Mouse (Mus musculus): ENCODE results near the gene Mib2. TPM values are rescaled to one million over a fixed set of nuclear protein-coding genes. Genes with fewer than 3 reads are reported as not detected.
A peak's percentile ranks its signal among the peaks of the same experiment; 100 is the strongest.
"Not testable (repeated sequence)": the region's sequence is repeated elsewhere in the genome, so short reads cannot be mapped to it uniquely, and the experiment has no call there.

The Mib2 gene
- polyA plus RNA-seq, 1 experiment from 2014 or later, result 39.4 TPM

DNA sequence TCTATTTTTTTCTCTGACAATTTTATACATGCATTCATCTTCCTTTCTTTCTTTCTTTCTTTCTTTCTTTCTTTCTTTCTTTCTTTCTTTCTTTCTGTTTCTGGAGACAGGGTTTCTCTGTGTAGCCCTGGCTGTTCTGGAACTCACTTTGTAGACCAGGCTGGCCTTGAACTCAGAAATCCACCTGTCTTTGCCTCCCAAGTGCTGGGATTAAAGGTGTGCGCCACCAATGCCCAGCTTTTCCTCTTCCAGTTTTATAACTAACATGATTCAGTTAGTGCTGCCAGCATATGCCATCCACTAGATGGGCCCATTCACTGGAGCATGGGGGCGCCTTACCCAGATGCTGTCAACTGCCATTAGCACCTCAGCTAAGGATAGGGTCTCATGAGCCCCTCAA lies 23.7 kb downstream of the Mib2 start, which contains the start of gene Gm10563:
Gene Gm10563 (minus strand): TSS at position 101 of the 400 bp plus-strand sequence.
- not testable (repeated sequence) for ATAC-seq (ENCODE audit: low FRiP score)
- 97% methylated on average over 2 of the region's 2 CpGs for WGBS
- H3K36me3 ChIP-seq, result peaks cover 89% of the 10 kb centered on the region

DNA sequence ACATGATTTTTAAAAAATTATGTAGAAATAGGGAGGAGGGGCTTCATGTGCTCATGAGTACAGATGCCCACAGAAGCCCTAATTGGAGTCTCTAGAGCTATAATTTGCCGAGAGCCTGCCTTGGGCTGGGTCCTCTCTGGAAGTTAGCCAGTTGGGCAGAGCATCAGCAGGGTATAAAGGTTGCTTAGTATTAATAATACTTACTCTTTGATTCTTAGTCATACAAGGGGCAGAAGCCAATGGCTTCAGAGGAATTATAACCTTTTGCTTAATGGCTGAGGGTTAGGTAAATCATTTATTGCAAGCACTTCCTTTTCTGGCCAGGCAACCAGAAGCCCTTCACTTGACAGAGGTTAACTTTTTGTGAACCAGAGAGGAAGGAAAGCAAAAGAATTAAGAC lies 25.5 kb downstream of the Mib2 start:
- no peak for ATAC-seq (ENCODE audit: low FRiP score)
- Histone ChIP-seq H3K4me3 (no peak overlapping the region), H3K9me3 (no peaks in the 10 kb centered on the region), H3K27ac (no peak overlapping the region), H3K27me3 (no peaks in the 10 kb centered on the region), H3K9ac (no peak overlapping the region), H3K4me1 (replicated peaks) (no peaks in the 10 kb centered on the region), H3K36me3 (peaks cover 86% of the 10 kb centered on the region), H3K4me2 (no peak overlapping the region)
- WGBS, result 94% methylated on average over 1 of the region's 1 CpGs

More for the DNA sequence above, 23.7 kb downstream of the Mib2 start, which contains the start of gene Gm10563:
- not testable (repeated sequence) for H3K4me1 ChIP-seq (replicated peaks); H3K27me3 ChIP-seq; H3K27ac ChIP-seq; H3K4me2 ChIP-seq; H3K4me3 ChIP-seq; H3K9ac ChIP-seq; H3K9me3 ChIP-seq

GRCm38 (mm10) chr4:155635766-155636499 lies 33.1 kb downstream of the Mib2 start:
- Histone ChIP-seq H3K27me3 (no peaks in the 10 kb centered on the region), H3K27ac (no peak overlapping the region), H3K4me2 (no peak overlapping the region), H3K9me3 (no peaks in the 10 kb centered on the region), H3K9ac (no peak overlapping the region), H3K36me3 (peaks cover 92% of the 10 kb centered on the region), H3K4me3 (no peak overlapping the region), H3K4me1 (replicated peaks) (no peaks in the 10 kb centered on the region)
- ATAC-seq (ENCODE audit: low FRiP score), result no peak

DNA sequence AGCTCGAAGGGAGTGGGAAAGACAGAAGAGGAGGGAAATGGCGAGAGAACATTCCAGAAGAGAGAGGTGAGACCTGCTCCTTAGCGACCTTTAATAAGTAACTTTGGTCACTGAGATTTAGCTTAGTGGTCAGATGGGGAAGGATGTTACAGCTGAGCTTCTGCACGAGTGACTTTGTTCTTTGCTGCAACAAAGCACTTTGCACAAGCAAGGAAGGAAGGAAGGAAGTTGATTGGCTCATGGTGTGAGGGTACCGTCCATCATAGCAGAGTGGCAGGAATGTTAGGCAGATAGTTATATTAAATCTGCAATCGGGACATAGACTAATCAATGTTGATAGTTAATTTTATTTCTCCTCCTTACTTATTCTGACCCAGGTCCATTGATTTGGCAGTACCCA lies 38.7 kb downstream of the Mib2 start:
- Histone ChIP-seq H3K27ac (no peak overlapping the region), H3K4me2 (no peak overlapping the region), H3K9me3 (no peaks in the 10 kb centered on the region), H3K4me3 (no peak overlapping the region), H3K36me3 (peaks cover 77% of the 10 kb centered on the region), H3K27me3 (no peaks in the 10 kb centered on the region), H3K9ac (no peak overlapping the region), H3K4me1 (replicated peaks) (peaks cover 3% of the 10 kb centered on the region)
- 92% methylated on average over 6 of the region's 6 CpGs for WGBS
- ATAC-seq (ENCODE audit: low FRiP score), result no peak

DNA sequence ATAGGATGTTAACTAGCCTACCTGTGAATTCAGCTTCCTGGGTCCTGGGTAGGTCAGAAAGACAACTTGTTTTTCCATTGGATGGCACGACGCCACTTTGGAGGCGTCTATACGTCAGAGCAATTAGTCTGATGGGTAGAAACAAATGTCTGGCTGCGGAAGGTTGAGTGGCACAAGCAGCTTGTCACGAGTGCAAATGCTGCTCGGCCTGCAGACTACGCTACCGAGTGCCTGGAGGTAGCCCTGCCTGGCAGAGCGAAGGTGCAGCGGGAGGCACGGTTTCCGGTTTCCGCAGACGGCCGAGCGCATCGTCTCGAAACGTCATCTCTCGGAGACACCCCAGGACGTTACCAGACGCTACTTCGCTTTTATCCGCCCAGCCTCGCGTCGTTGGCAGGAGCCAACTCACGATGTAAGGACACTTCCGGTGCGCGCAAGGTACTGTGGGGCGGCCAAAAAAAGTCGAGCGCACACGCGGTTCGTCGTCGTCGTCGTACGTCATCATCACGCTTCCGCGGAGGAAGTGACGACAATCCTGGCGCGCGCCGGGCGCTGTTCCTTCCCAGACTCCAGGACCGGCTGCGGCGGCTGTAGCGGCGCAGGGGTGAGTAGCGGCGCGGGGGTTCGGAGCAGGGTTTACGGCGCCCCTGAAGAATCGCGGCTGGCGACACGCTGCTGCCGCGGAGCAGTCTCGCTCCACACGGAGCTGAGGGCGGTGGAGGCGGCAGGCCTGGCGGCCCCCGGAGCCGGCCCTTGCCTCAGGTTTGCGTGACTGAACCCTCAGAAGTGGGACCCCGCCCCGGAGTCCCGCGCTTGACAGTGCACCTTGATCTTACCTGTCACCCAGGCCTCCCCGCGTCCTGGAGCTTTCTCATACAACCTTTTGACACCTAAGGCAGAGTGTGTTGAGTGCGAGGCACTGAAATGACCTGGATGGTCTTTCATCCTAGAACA lies 44.4 kb downstream of the Mib2 start, which contains the start of gene Cdk11b:
Gene Cdk11b (plus strand): TSS at position 517 of the 954 bp plus-strand sequence.
- no peaks in the 10 kb centered on the region for H3K9me3 ChIP-seq
- H3K36me3 ChIP-seq, result peaks cover 52% of the 10 kb centered on the region
- peak within 1 kb of the TSS; percentile 90 for H3K27ac ChIP-seq
- H3K27me3 ChIP-seq, result no peaks in the 10 kb centered on the region
- H3K4me3 ChIP-seq, result peak within 1 kb of the TSS; percentile 95
- peaks cover 11% of the 10 kb centered on the region for H3K4me1 ChIP-seq (replicated peaks)
- peak within 1 kb of the TSS; percentile 90 for H3K9ac ChIP-seq
- H3K4me2 ChIP-seq, result peak within 1 kb of the TSS; percentile 75
- under 1% methylated on average over 82 of the region's 84 CpGs for WGBS
- ATAC-seq (ENCODE audit: low FRiP score), result peak; percentile 100

GRCm38 (mm10) chr4:155618321-155618720 lies 50.7 kb downstream of the Mib2 start:
- 0 out of 2 replicates have a peak, but pooled peaks cover under 1% of the 10 kb centered on the region for H3K4me1 ChIP-seq (replicated peaks)
- no peak overlapping the region for H3K4me3 ChIP-seq
- H3K36me3 ChIP-seq, result peaks cover 82% of the 10 kb centered on the region
- H3K9ac ChIP-seq, result no peak overlapping the region
- 98% methylated on average over 5 of the region's 5 CpGs for WGBS
- H3K9me3 ChIP-seq, result no peaks in the 10 kb centered on the region
- ATAC-seq (ENCODE audit: low FRiP score), result no peak
- H3K27ac ChIP-seq, result no peak overlapping the region
- H3K4me2 ChIP-seq, result no peak overlapping the region
- H3K27me3 ChIP-seq, result no peaks in the 10 kb centered on the region

GRCm38 (mm10) chr4:155613264-155613663 lies 55.7 kb downstream of the Mib2 start:
- no peaks in the 10 kb centered on the region for H3K9me3 ChIP-seq
- no peak for ATAC-seq (ENCODE audit: low FRiP score)
- WGBS, result 96% methylated on average over 3 of the region's 3 CpGs
- peaks cover 79% of the 10 kb centered on the region for H3K36me3 ChIP-seq
- no peak overlapping the region for H3K27ac ChIP-seq
- H3K27me3 ChIP-seq, result no peaks in the 10 kb centered on the region
- no peaks in the 10 kb centered on the region for H3K4me1 ChIP-seq (replicated peaks)
- no peak overlapping the region for H3K4me2 ChIP-seq
- no peak overlapping the region for H3K9ac ChIP-seq
- H3K4me3 ChIP-seq, result no peak overlapping the region

GRCm38 (mm10) chr4:155611860-155612259 lies 57.1 kb downstream of the Mib2 start:
- Histone ChIP-seq H3K27me3 (no peaks in the 10 kb centered on the region), H3K9me3 (no peaks in the 10 kb centered on the region), H3K27ac (no peak overlapping the region), H3K4me3 (no peak overlapping the region), H3K9ac (no peak overlapping the region), H3K4me2 (no peak overlapping the region), H3K4me1 (replicated peaks) (no peaks in the 10 kb centered on the region), H3K36me3 (peaks cover 65% of the 10 kb centered on the region)
- WGBS, result 97% methylated on average over 3 of the region's 3 CpGs
- no peak for ATAC-seq (ENCODE audit: low FRiP score)

GRCm38 (mm10) chr4:155606825-155607224 lies 62.2 kb downstream of the Mib2 start:
- Histone ChIP-seq H3K27ac (no peak overlapping the region), H3K36me3 (peaks cover 26% of the 10 kb centered on the region), H3K9me3 (no peaks in the 10 kb centered on the region), H3K9ac (no peak overlapping the region), H3K4me3 (no peak overlapping the region), H3K4me1 (replicated peaks) (peaks cover 23% of the 10 kb centered on the region), H3K4me2 (no peak overlapping the region), H3K27me3 (no peaks in the 10 kb centered on the region)
- 70% methylated on average over 2 of the region's 2 CpGs for WGBS
- ATAC-seq (ENCODE audit: low FRiP score), result no peak

GRCm38 (mm10) chr4:155605132-155605531 lies 63.9 kb downstream of the Mib2 start:
- H3K4me3 ChIP-seq, result no peak overlapping the region
- no peaks in the 10 kb centered on the region for H3K9me3 ChIP-seq
- H3K27ac ChIP-seq, result no peak overlapping the region
- H3K4me1 ChIP-seq (replicated peaks), result peaks cover 26% of the 10 kb centered on the region
- H3K27me3 ChIP-seq, result no peaks in the 10 kb centered on the region
- 95% methylated on average over 4 of the region's 4 CpGs for WGBS
- no peak overlapping the region; the same call in 1 of the 2 replicates for H3K9ac ChIP-seq
- no peak overlapping the region for H3K4me2 ChIP-seq
- peaks cover 12% of the 10 kb centered on the region for H3K36me3 ChIP-seq
- ATAC-seq (ENCODE audit: low FRiP score), result no peak

Data from hindbrain, embryonic 13.5 days (tissue).